Mouse (Mus musculus): Measurements from ENCODE around the gene Cdan1. TPM values are rescaled to one million over a fixed set of nuclear protein-coding genes. Genes with fewer than 3 reads are reported as not detected.

The Cdan1 gene
- polyA plus RNA-seq, 1 experiment = 19.7 TPM

- no peaks in the 10 kb centered on the region for H3K36me3 ChIP-seq (ENCODE audit: control insufficient read depth, insufficient read depth, low read length, poor library complexity, severe bottlenecking)
- no peak for TF ChIP-seq EP300 (IDR thresholded peaks at IDR 0.05; ENCODE audit: insufficient read depth, low read depth, low read length)
- TF ChIP-seq POLR2A (IDR thresholded peaks at IDR 0.05; ENCODE audit: insufficient read depth, low read length) = no peak
- TF ChIP-seq CTCF (IDR thresholded peaks at IDR 0.05; ENCODE audit: low read depth, low read length) = no peak
- peaks cover 18% of the 10 kb centered on the region for H3K9me3 ChIP-seq (replicated peaks; ENCODE audit: control insufficient read depth, insufficient read depth, low read length, poor library complexity, severe bottlenecking)
- H3K9ac ChIP-seq (ENCODE audit: low read depth, poor library complexity, severe bottlenecking) = no peak overlapping the region
- H3K27ac ChIP-seq (ENCODE audit: insufficient read depth, low read length) = no peak overlapping the region
- no peak overlapping the region for H3K4me3 ChIP-seq (ENCODE audit: low read depth, low read length)
- no peaks in the 10 kb centered on the region for H3K4me1 ChIP-seq (ENCODE audit: control insufficient read depth, insufficient read depth, low read length)
- H3K27me3 ChIP-seq (ENCODE audit: control insufficient read depth, insufficient read depth, low read length, poor library complexity, severe bottlenecking) = no peaks in the 10 kb centered on the region
These were observed 22.8 kb downstream of the Cdan1 start for GRCm38 (mm10) chr2:120826936-120827638.

GRCm38 (mm10) chr2:120770265-120770935 is 79.5 kb downstream of the Cdan1 start:
- no peaks in the 10 kb centered on the region for H3K9me3 ChIP-seq (replicated peaks; ENCODE audit: control insufficient read depth, insufficient read depth, low read length, poor library complexity, severe bottlenecking)
- no peaks in the 10 kb centered on the region for H3K36me3 ChIP-seq (ENCODE audit: control insufficient read depth, insufficient read depth, low read length, poor library complexity, severe bottlenecking)
- H3K9ac ChIP-seq (ENCODE audit: low read depth, poor library complexity, severe bottlenecking) = no peak overlapping the region
- H3K27me3 ChIP-seq (ENCODE audit: control insufficient read depth, insufficient read depth, low read length, poor library complexity, severe bottlenecking) = no peaks in the 10 kb centered on the region
- H3K27ac ChIP-seq (ENCODE audit: insufficient read depth, low read length) = no peak overlapping the region
- peaks cover 1% of the 10 kb centered on the region for H3K4me1 ChIP-seq (ENCODE audit: control insufficient read depth, insufficient read depth, low read length)
- TF ChIP-seq CTCF (IDR thresholded peaks at IDR 0.05; ENCODE audit: low read depth, low read length) = no peak
- no peak for TF ChIP-seq EP300 (IDR thresholded peaks at IDR 0.05; ENCODE audit: insufficient read depth, low read depth, low read length)
- no peak for TF ChIP-seq POLR2A (IDR thresholded peaks at IDR 0.05; ENCODE audit: insufficient read depth, low read length)
- H3K4me3 ChIP-seq (ENCODE audit: low read depth, low read length) = no peak overlapping the region

DNA sequence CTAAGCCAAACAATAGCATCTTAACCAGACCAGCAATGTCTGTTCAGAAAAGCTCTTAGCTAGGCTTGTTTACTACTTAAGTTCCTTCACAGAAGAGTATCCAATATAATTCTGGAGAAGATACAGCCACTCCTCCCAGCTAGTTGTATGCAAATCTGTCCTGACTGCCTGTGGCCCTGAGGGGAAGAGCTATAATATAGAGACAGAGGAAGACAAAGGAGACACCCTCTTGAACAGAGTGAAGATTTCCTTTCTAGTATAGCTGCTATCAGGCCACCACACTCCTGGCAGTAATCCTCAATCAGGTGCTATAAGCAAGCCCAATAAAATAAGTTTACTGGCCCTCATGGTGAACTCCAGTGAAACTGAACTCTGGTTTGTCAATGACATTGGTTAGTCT is 88.0 kb downstream of the Cdan1 start:
- no peak overlapping the region for H3K9ac ChIP-seq (ENCODE audit: low read depth, poor library complexity, severe bottlenecking)
- H3K27ac ChIP-seq (ENCODE audit: insufficient read depth, low read length) = no peak overlapping the region; the same call in 1 of the 2 replicates
- no peaks in the 10 kb centered on the region for H3K4me1 ChIP-seq (ENCODE audit: control insufficient read depth, insufficient read depth, low read length)
- no peak for TF ChIP-seq CTCF (IDR thresholded peaks at IDR 0.05; ENCODE audit: low read depth, low read length)
- no peak for TF ChIP-seq POLR2A (IDR thresholded peaks at IDR 0.05; ENCODE audit: insufficient read depth, low read length)
- no peak for TF ChIP-seq EP300 (IDR thresholded peaks at IDR 0.05; ENCODE audit: insufficient read depth, low read depth, low read length)
- no peaks in the 10 kb centered on the region for H3K36me3 ChIP-seq (ENCODE audit: control insufficient read depth, insufficient read depth, low read length, poor library complexity, severe bottlenecking)
- H3K4me3 ChIP-seq (ENCODE audit: low read depth, low read length) = no peak overlapping the region
- H3K27me3 ChIP-seq (ENCODE audit: control insufficient read depth, insufficient read depth, low read length, poor library complexity, severe bottlenecking) = no peaks in the 10 kb centered on the region
- no peaks in the 10 kb centered on the region for H3K9me3 ChIP-seq (replicated peaks; ENCODE audit: control insufficient read depth, insufficient read depth, low read length, poor library complexity, severe bottlenecking)

DNA sequence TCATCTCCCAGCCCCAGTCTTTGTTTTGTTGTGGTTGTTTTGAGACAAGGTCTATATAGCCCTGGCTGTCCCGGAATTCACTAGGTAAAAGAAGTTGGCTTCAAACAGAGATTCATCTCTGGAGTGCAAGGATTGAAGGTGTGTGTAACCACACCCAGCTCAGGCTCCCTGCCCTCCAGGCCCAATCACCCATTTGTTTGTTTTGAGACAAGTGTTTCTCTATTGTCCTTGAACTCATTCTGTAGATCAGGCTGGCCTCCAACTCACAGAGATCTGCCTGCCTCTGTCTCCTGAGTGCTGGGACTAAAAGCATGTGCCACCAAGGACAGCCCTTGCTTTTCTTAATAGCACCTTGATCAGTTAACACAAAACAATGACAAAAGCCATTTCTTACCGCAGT is 101.9 kb downstream of the Cdan1 start:
- Histone ChIP-seq H3K9ac (ENCODE audit: low read depth, poor library complexity, severe bottlenecking) (no peak overlapping the region), H3K9me3 (replicated peaks; ENCODE audit: control insufficient read depth, insufficient read depth, low read length, poor library complexity, severe bottlenecking) (no peaks in the 10 kb centered on the region), H3K27ac (ENCODE audit: insufficient read depth, low read length) (no peak overlapping the region), H3K4me3 (ENCODE audit: low read depth, low read length) (no peak overlapping the region), H3K27me3 (ENCODE audit: control insufficient read depth, insufficient read depth, low read length, poor library complexity, severe bottlenecking) (no peaks in the 10 kb centered on the region), H3K4me1 (ENCODE audit: control insufficient read depth, insufficient read depth, low read length) (no peaks in the 10 kb centered on the region), H3K36me3 (ENCODE audit: control insufficient read depth, insufficient read depth, low read length, poor library complexity, severe bottlenecking) (no peaks in the 10 kb centered on the region)
- TF ChIP-seq CTCF (IDR thresholded peaks at IDR 0.05; ENCODE audit: low read depth, low read length) = no peak
- TF ChIP-seq POLR2A (IDR thresholded peaks at IDR 0.05; ENCODE audit: insufficient read depth, low read length) = no peak
- no peak for TF ChIP-seq EP300 (IDR thresholded peaks at IDR 0.05; ENCODE audit: insufficient read depth, low read depth, low read length)

- H3K36me3 ChIP-seq (ENCODE audit: control insufficient read depth, insufficient read depth, low read length, poor library complexity, severe bottlenecking) = no peaks in the 10 kb centered on the region
- no peak overlapping the region for H3K27ac ChIP-seq (ENCODE audit: insufficient read depth, low read length)
- no peaks in the 10 kb centered on the region for H3K4me1 ChIP-seq (ENCODE audit: control insufficient read depth, insufficient read depth, low read length)
- TF ChIP-seq POLR2A (IDR thresholded peaks at IDR 0.05; ENCODE audit: insufficient read depth, low read length) (no peak), CTCF (IDR thresholded peaks at IDR 0.05; ENCODE audit: low read depth, low read length) (no peak), EP300 (IDR thresholded peaks at IDR 0.05; ENCODE audit: insufficient read depth, low read depth, low read length) (no peak)
- no peak overlapping the region for H3K4me3 ChIP-seq (ENCODE audit: low read depth, low read length)
- H3K27me3 ChIP-seq (ENCODE audit: control insufficient read depth, insufficient read depth, low read length, poor library complexity, severe bottlenecking) = no peaks in the 10 kb centered on the region
- no peak overlapping the region for H3K9ac ChIP-seq (ENCODE audit: low read depth, poor library complexity, severe bottlenecking)
- H3K9me3 ChIP-seq (replicated peaks; ENCODE audit: control insufficient read depth, insufficient read depth, low read length, poor library complexity, severe bottlenecking) = no peaks in the 10 kb centered on the region
These were observed 104.4 kb downstream of the Cdan1 start for GRCm38 (mm10) chr2:120745496-120745895.
